Mouse (Mus musculus) 416B (cell line): ENCODE results near the gene Dffb.

Experiments
- DNase-seq: peaks from one replicate; pipeline ENCODE4 v3.0.0; 2011; ENCODE audit warnings: low read depth

The Dffb gene

DNA sequence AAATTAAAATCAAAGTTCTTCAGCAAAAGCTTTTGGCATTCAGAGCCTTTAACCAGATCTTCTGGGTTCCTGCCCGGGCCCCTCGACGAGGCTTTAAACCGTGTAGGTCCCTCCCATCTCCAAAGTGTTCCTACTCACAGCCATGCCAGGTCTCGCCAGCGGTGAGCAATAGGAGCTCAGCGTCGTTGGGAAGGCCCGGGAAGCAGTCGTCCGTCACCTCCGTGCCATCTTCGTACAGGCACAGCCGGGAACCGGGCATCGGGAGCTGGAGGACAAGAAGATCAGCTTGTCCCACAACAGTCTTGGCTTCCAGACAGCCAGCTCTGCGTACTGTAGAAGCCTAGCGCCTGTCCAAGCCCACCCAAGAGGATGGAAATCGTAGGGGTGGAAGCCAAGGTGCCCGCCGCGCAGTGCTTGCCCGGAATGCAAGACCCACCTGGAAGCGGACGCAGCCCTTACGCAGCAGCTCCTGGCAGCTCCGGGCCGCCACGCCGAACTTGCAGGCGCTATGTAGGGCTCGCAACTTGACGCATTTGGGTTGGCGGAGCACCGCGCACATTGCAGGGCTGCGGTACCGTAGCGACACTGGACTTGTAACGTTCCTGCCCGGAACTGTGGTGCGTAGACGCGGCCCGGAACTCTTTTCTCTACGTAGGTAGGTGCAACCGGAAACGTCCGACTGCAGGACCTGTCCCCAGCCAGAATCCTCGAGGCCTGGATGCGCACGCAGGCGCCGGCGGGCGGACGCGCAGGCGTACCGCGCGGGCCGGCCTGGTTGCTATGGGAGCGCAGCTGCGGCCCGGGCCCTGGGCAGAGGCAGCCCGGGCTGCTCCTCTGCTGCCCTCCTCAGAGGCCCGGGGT, at the start of gene Dffb, which contains the start of gene Cep104:
Gene Dffb (minus strand): TSS at position 696 of the 861 bp plus-strand sequence.
Gene Cep104 (plus strand): TSS at position 764 of the 861 bp plus-strand sequence.
- peak; percentile 93 for DNase-seq

DNA sequence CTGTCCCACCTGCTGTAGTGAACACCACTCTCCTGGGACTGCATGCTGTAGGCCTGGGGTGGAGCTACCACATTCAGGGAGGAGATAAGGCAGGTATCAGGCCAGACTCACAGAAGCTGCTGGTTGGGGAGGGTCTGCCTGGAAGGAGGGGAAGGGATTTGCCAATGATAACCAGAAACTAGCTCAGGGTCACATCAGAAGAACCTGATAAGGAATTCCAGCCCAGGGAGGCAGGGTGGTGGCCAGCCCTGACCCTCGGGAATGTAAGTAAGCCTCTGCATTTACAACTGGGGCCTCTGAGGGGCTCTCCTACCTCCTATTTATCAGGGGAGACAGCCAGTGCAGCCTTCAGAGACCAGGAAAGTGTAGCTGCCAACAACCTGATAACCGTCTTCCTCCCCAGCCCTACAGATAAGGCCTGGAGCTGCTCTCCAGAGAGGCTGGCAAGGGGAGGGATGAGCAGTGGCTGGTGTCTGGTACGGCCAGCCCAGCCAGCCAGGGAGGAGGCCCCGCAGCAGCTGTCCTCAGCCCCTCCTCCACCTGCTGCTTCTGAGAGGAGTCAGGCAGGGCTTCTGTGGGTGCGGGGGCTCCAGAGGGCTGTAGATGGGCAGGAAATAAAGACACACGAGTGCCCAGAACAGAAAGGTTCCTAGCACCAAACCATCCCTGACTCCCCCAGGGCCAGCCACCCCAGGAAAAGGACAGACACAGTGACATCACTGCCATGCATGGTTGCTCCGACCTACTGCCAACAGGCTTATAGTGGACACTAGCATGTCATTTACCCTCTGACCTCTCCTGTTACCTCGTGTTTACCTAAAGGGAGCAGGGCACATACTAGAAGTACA, 49.1 kb upstream of the Dffb start:
- peak; percentile 7 for DNase-seq

DNA sequence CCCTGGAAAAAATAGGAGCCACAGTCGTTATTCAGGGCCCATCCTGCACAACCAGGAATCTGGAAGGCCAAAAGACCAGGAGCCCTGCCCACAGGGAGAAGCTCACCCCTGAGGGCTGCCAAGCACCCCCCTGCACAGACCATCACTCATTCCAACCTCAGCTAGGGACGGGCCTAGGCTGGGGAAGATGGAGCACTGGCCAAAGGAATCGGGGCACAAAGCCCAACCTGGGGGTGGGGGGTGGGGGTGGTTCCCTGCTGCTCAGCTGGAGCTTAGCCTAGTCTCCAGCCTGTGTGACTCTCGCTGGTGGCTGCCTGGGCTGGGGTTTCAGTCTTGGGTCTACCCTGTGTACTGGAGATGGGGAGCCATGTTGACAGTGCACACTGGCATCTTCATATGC, 47.9 kb upstream of the Dffb start:
- no peak for DNase-seq

DNA sequence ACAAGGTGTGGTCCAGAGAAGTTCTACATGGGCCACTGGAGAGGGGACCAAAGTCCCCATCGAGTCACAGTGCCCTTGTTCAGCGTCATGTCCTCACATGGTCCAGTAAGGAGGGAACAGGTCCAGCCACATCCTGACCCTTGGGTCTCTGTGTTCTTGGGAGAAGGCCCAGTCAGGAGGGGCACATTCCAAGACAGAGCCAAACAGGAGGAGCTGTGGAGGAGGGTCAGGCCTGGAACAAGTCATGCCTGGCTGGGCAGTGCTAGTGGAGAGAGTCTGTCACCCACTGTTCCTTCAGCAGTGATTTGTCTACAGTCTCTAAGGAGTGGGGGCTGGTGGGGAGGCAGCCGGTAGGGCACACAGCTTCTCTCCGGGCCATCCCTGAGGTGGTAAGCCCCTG, 47.5 kb upstream of the Dffb start:
- no peak for DNase-seq

DNA sequence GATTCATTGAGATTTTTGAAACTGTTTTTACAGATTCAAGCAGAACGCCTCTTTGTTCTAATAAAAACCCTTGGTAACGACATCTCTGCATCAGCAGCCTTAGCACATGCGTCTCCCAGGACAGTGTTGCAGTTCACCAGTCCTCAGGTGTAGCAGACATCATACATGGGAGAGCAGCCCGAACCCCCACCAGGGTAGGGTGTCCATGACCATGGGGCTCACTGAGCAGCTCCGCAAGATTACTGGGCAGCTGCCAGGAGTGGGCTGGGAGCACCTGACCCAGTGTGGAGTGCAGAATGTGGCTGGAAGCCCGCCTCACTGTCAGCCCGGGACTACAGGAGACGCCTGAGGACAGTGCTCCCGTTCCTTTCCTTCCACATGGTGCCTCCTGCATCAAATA, 46.5 kb upstream of the Dffb start:
- DNase-seq: no peak

DNA sequence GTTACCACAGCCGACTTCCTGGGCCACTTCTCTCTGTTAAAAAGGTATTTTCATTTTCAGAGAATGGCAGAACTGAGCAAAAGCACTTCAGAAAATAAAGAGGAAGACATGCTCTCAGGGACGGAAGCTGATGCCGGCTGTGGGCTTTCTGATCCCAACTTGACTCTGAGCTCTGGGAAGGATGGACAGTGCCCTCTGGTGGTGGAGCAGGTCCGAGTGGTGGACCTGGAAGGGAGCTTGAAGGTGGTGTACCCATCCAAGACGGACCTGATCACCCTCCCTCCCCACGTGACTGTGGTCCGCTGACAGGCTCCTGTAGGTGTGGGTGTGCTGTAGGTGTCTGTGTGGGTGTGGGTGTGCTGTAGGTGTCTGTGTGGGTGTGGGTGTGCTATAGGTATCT, 44.6 kb upstream of the Dffb start:
- DNase-seq: peak; percentile 45

DNA sequence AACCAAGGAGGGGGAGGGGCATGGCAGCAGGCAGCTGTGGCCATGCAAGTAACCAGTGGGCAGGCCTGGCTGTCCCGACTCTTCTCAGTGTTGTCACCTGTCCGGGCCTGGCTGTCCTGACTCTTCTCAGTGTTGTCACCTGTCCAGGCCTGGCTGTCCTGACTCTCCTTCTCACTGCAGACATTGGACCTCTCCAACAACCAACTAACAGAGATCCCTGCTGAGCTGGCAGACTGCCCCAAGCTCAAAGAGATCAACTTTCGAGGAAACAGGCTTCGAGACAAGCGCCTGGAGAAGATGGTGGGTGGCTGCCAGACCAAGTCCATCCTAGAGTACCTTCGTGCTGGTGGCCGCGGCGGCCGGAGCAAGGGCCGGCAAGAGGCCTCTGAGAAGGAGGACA, 40.5 kb upstream of the Dffb start:
- no peak for DNase-seq

DNA sequence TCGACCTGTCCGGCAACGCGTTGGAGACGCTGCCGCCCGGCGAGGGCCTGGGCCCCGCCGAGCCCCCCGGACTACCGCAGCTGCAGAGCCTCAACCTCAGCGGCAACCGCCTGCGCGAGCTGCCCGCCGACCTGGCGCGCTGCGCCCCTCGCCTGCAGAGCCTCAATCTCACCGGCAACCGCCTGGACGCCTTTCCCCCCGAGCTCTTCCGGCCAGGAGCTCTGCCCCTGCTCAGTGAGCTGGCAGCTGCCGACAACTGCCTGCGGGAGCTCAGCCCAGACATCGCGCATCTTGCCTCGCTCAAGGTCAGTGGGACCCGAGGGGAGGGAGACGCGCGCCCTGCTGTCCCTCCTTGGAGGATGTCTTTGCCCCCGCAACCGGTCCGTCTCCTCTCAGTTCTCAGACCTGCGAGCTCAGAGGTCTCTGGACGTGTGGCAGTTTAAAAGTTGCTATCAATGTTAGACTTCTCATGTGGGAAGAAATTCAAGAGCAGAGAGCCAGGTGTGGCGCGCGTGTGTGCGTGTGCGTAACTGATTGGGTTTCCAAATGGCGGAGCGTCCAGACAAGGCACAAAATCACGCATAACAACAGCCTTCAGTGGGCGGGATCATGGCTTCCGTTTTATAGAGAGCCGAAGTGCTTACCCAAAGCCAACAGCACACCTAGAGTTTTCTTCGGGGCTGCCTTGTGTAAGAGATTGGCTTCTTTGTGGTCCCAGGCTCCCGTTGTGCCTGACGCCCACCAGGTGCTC, 37.4 kb upstream of the Dffb start:
- DNase-seq: peak; percentile 56

DNA sequence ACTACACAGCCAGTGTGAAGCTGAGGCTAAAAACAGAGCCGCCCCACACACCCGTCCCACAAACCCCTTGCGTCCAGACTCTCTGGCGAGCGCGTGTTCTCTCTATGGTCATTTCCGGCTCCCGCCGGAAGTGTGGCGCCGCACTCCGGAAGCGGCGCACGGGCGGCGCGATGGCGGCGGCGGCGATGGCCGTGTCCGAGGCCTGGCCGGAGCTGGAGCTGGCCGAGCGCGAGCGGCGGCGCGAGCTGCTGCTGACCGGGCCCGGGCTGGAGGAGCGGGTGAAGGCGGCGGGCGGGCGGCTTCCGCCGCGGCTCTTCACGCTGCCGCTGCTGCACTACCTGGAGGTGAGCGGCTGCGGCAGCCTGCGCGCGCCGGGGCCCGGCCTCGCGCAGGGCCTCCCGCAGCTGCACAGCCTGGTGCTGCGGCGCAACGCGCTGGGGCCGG, 36.7 kb upstream of the Dffb start, which contains the start of gene Lrrc47:
Gene Lrrc47 (plus strand): TSS at position 86 of the 444 bp plus-strand sequence.
- peak; percentile 83 for DNase-seq

DNA sequence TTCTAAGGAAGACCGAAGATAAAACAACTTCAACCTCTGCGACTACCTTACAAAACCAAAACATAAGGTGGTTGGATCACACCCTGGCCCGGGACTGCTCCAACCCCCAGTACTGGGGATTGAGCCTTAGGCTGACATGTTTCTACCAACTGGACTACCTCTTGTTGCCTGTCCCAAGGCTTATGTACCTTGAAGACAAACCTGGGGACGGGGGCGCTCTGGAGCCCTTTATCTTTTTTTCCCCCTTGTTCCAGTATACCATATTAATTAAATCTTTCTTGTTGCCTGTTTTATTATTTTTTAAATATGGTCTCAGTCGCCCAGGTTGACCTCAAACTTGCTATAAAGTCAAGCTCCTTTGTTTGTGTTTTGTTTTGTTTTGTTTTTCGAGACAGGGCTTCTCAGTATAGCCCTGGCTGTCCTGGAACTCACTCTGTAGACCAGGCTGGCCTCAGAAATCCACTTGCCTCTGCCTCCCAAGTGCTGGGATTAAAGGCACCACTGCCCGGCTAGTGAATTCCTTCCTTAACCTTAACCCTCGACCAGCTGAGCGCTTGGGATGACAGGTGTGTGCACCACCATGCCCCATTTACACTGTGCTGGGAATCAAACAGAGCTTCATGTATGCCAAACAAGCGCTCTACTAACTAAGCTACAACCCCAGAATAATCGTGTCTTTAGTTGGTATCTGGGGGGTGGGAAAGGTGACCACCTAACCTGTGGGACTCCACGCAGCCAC, 36.1 kb upstream of the Dffb start:
- DNase-seq: peak; percentile 27

DNA sequence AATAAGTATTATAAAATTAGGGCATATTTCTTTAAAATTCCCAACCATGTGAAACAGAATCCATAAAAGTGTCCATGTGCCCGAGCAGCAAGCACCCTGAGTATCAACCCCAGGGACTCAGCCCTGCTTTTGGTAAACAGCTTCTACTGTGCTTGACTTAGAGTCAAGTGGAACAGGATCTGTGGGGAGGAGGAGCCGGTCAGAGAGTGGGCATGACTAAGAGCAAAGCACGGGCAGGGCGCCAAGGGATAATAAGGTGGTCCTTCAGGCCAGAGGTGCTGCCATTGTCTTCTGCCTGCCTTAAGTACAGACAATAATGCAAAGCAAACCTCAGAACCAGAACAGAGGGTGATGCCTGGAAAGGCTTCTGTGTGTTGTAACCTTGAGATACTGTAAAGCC, 32.8 kb upstream of the Dffb start:
- no peak for DNase-seq

DNA sequence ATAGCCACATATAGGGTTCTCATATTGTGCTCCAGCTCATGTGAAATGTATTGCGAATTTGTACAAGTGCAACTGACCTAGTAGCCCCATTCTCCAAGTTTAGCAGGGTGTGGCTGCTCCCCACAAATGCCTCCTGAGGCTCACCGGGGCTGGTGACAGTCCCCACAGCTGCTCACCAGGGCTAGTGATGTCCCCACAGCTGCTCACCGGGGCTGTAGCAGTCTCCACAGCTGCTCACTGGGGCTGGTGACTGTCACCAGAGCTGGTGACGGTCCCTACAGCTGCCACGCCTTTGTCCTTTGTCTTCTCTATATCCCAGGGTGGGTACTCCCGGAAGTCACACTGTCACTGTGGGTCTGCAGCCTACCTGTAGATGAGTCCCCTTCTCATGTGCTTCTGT, 31.3 kb upstream of the Dffb start:
- no peak for DNase-seq

DNA sequence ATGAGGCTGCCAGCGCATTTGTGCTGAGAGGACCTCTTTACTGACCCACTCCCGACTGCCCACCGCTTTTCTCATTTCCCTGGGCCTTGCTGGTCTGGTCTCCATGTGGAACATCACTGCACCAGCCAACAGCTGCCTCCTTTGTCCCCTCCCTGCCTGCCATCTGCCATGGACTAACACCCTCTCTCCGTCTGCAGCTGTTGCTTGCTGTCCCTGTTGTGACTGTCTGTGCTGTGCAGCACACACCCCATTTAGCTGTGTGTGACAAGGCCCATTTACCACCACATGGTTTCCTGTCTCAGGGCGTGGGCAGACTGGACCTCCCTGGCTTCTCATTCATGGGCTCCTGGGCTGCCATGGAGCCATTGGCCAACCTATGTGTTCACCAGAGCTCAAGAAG, 30.6 kb upstream of the Dffb start:
- no peak for DNase-seq

DNA sequence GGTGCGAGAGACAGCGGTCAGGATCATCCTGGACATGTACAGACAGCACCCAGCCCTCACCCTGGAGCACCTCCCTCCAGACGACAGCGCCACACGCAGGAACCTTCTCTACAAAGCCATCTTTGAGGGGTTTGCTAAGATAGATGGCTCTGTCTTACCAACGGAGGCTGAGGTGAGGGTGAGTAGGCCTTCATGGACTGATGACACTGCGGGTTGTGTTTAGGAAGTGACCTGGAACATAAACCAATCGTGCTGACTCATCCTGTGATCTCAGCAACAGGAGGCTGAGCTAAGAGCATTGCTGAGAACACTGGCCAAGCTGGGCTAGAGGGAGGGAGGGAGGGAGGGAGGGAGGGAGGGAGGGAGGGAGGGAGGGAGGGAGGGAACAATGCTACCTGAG, 18.6 kb upstream of the Dffb start:
- DNase-seq: peak; percentile 53

DNA sequence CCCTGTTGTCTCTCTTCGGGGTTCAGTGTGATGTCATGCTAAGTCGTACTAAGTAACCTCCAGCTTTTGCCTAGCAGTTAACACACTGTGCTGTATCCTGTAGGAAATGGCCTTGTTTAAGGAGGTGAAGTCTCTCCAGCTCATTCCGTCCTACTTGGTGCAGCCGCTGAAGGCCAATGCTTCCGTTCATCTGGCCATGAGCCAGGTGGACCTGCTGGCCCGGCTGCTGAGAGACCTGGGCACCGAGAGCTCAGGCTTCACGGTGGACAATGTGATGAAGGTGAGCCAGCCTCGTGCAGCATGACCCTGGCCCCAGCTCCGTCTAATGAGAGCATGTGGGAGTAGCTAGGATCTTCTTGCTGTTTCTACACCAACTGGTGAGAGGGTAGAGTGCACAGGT, 17.8 kb upstream of the Dffb start:
- no peak for DNase-seq

DNA sequence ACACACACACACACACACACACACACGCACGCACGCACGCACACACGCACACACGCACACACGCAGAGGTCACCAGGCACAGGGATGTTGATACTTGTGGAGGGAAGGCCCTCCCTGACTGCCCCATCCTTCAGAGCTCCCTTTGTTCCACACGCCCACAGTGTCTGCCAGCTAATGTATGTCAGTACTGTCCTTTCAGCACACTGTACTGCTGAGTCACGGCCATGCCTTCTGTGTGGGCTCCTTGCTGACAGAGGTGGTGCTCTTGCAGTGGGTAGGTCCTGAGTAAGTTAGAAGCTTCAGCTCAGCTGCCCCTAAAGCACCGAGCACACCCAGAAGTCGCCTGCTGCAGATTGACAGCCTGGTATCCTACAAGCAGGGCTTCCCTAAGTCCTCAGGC, 5.5 kb upstream of the Dffb start:
- DNase-seq: no peak

DNA sequence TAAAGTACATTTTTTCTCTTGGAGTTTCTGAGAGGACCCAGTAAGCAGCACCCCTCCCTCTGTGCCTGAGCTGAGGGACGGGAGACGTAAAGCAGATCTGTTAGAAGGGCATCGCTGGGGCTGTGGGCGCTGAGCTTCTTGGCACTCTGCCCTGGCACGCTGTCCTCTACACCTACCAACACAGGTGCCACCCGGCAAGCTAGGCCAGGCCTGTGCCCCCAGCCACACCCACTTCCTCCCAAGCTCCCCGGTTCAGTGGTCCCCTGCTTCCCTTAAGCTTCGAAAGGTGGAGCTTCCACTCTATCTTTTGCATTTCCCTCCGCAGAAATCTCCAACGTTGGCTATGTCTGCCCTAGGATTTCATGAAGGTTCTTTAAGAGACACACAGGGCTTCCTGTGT, 4.3 kb upstream of the Dffb start:
- no peak for DNase-seq

DNA sequence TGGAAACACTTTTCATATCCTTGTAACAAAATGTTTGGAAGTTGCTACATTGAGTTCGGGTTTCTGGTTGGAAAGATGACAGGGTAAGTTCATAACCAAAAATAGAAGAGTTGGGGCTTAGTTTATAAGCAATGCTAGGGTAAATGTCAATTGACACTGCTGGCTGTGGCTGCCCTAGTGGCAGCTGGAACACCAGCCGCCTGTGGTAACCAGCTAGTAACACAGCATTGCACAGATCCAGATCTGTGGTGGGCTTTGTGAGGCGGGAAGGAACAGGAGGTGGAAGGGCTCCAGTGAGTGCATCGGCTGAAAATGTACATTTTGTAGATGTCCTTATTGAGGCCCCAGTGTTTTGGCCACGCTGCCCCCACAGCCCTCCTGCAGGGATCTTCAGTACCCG, 842 bp upstream of the Dffb start:
- peak; percentile 35 for DNase-seq

DNA sequence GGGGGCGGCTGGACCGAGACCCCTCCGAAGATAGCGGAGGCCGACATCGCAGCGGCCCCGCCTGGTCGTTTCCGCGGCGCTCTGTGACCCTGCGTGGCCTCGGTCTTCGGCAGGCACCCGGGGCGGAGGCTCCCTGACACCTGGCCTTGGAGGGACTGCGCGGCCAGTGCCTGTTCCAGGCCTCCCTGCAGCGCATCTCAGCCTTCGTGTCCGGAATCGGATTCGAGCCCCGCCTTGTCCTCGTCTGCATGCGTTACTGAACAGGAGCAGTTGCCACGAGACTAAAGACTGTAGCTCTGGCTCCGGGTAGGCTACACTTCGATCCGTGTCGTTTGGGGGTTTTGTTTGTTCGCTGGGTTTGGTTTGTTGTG, 351 bp upstream of the Dffb start:
- DNase-seq: peak; percentile 46

DNA sequence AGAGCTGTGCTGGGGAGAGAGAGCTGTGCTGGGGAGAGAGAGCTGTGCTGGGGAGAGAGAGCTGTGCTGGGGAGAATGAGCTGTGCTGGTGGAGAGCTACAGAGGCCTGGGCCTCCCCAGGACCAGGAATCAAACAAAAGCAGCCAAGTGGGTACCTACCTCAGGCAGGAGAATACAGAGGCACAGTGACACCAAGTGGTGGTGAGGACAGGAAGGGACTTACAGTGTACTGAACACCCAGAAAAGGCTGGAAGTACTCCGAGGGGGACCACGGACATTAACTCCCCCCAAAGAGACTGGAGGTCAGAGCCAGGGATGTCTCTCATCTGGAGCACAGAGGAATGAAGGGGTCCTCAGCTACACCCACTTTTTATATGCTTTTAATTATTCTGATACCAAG, 6.9 kb downstream of the Dffb start:
- peak; percentile 17 for DNase-seq

DNA sequence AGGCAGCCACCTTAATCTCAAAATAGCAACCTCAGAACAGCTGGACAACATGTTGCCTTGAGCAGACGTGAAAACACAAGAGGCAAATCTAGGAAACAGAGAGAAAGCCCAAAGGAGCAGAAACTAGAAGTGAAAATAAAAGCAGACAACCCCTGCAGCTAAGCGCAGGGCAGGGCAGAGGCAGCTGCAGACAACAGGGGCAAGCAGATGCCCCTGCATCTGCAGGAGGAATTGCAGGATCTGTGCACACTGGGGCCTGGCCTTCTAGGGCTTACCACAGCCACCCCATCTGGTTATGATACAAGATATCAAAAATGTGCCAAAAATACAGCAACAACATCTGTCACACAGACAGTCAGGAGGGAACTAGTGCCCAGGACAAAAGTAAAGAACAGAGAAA, 7.4 kb downstream of the Dffb start:
- no peak for DNase-seq

DNA sequence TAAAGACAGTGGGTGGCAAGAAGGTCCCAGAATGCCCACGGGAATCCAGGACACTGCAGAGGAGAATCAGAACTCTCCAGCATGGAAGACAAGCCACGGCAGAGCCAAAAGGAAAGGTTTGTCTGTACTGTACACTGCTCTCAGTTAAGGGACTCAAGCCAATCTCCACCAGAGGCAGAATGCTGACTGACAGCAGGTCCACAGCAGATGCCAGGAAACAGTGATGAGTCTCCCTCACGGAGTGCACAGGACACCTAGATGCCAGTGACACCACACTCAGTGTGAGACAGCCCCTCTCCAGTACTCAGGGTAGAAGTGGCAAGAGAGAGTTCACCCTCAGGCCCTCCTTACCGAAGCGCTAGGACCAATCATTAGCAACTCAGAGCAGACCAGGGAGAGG, 8.3 kb downstream of the Dffb start:
- no peak for DNase-seq
